Mouse (Mus musculus): ENCODE data around the gene Snx30. TPM values are rescaled to one million over a fixed set of nuclear protein-coding genes. Genes with fewer than 3 reads are reported as not detected.

Snx30 gene
- total and polyA plus RNA-seq, 3 experiments: 4.2 to 8.6 TPM; not detected in 1

GRCm38 (mm10) chr4:59863869-59864268 lies 58.2 kb downstream of the Snx30 start (continued):
- TF ChIP-seq E2F4 (IDR thresholded peaks at IDR 0.05; ENCODE audit: borderline replicate concordance, low read depth, low read length) (peak; percentile 94), ZNF384 (IDR thresholded peaks at IDR 0.05; ENCODE audit: low read depth, low read length) (no peak), MAFK (IDR thresholded peaks at IDR 0.05; ENCODE audit: borderline replicate concordance, low read depth, low read length) (no peak; the same call in 1 of the 2 replicates), POLR2A (IDR thresholded peaks at IDR 0.05; ENCODE audit: control insufficient read depth in 1 of 2, insufficient read depth in 1 of 2, low read depth in 1 of 2, low read length in 2 of 2, poor library complexity in 1 of 2) (peak in 1 of 2 experiments; percentile 49; a peak in 2 of 4 replicates), GATA1 (IDR thresholded peaks at IDR 0.05; ENCODE audit: low read depth, low read length) (peak; percentile 95), KAT2A (conservative IDR thresholded peaks at IDR 0.05; ENCODE audit: low read depth, low read length) (no peak), MYB (IDR thresholded peaks at IDR 0.05; ENCODE audit: low read depth, low read length) (no peak), SIN3A (IDR thresholded peaks at IDR 0.05; ENCODE audit: low read length) (peak; percentile 50; the same call in 1 of the 2 replicates), JUND (IDR thresholded peaks at IDR 0.05; ENCODE audit: low read depth, low read length) (no peak), NELFE (IDR thresholded peaks at IDR 0.05; ENCODE audit: low read depth, low read length) (no peak), ZMIZ1 (IDR thresholded peaks at IDR 0.05; ENCODE audit: low read depth, low read length) (no peak), MAX (IDR thresholded peaks at IDR 0.05; ENCODE audit: low read length) (peak; percentile 75; the same call in 1 of the 2 replicates)

GRCm38 (mm10) chr4:59868086-59868485 lies 62.4 kb downstream of the Snx30 start:
- TF ChIP-seq MEF2A (IDR thresholded peaks at IDR 0.05; ENCODE audit: extremely low read depth, insufficient replicate concordance, low read depth, low read length, poor library complexity, severe bottlenecking): no peak
- no peak for TF ChIP-seq RAD21 (IDR thresholded peaks at IDR 0.05; ENCODE audit: low read depth, low read length)
- H3K27ac ChIP-seq (ENCODE audit: control insufficient read depth, low read depth, low read length): no peak overlapping the region
- no peak for DNase-seq (ENCODE audit: low read depth, low spot score)
- H3K27me3 ChIP-seq (ENCODE audit: control insufficient read depth in 1 of 2, insufficient read depth in 2 of 2, low read length in 2 of 2): no peaks in the 10 kb centered on the region
- H3K36me3 ChIP-seq (ENCODE audit: control insufficient read depth in 1 of 2, insufficient read depth in 2 of 2, low read length in 2 of 2): peaks cover 0 to 38% of the 10 kb centered on the region in 2 experiments; a peak in 2 of 4 replicates
- no peaks in the 10 kb centered on the region for H3K79me2 ChIP-seq (ENCODE audit: control insufficient read depth, insufficient read depth, low read length, poor library complexity)
- no peak overlapping the region for H3K4me3 ChIP-seq (ENCODE audit: control insufficient read depth in 1 of 2, insufficient read depth in 1 of 2, low read depth in 2 of 2, low read length in 2 of 2)
- H3K4me1 ChIP-seq (ENCODE audit: control insufficient read depth in 1 of 2, insufficient read depth in 2 of 2, low read length in 2 of 2): peaks cover 16 to 30% of the 10 kb centered on the region in 2 experiments
- no peaks in the 10 kb centered on the region for H3K9me3 ChIP-seq (replicated peaks; ENCODE audit: insufficient read depth, low read length)
- no peak overlapping the region for H3K9ac ChIP-seq (ENCODE audit: control insufficient read depth, low read depth, low read length, poor library complexity, severe bottlenecking)

DNA sequence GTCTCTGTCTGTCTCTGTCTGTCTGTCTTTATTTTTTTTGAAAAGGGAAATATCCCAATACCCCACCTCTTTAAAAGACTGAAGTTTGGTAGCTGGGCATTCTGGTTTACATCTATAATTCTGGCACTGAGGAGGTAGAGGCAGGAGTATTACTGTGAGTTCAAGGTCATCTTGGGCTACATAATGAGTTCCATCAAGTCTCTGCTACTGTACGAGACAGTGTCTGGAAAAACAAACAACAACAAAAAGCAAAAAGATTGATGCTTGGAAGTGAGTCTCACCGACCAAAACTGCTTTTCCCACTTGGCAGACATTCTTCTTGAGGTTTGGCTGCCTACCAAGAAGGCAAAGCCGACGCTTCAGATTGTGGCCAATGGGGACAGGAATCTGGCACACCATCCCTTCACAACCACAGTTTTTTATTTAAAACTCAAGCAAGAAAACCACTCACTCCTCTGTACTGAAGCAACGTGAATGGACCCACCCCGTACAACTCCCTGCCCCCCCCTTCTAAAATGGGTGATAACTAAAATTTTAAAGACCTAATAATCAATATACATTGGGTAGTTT lies 63.9 kb downstream of the Snx30 start:
- Histone ChIP-seq H3K4me3 (ENCODE audit: control insufficient read depth in 1 of 2, insufficient read depth in 1 of 2, low read depth in 2 of 2, low read length in 2 of 2) (no peak overlapping the region), H3K79me2 (ENCODE audit: control insufficient read depth, insufficient read depth, low read length, poor library complexity) (no peaks in the 10 kb centered on the region), H3K36me3 (ENCODE audit: control insufficient read depth in 1 of 2, insufficient read depth in 2 of 2, low read length in 2 of 2) (peaks cover 0 to 32% of the 10 kb centered on the region in 2 experiments; a peak in 2 of 4 replicates), H3K27me3 (ENCODE audit: control insufficient read depth in 1 of 2, insufficient read depth in 2 of 2, low read length in 2 of 2) (no peaks in the 10 kb centered on the region), H3K9me3 (replicated peaks; ENCODE audit: insufficient read depth, low read length) (no peaks in the 10 kb centered on the region), H3K9ac (ENCODE audit: control insufficient read depth, low read depth, low read length, poor library complexity, severe bottlenecking) (no peak overlapping the region), H3K27ac (ENCODE audit: control insufficient read depth, low read depth, low read length) (no peak overlapping the region), H3K4me1 (ENCODE audit: control insufficient read depth in 1 of 2, insufficient read depth in 2 of 2, low read length in 2 of 2) (peaks cover 15 to 24% of the 10 kb centered on the region in 2 experiments)
- DNase-seq (ENCODE audit: low read depth, low spot score): peak; percentile 77
- TF ChIP-seq UBTF (IDR thresholded peaks at IDR 0.05; ENCODE audit: borderline replicate concordance, insufficient read depth, low read depth, low read length) (no peak), MAFK (IDR thresholded peaks at IDR 0.05; ENCODE audit: borderline replicate concordance, low read depth, low read length) (peak; percentile 41; the same call in 1 of the 2 replicates), TAL1 (IDR thresholded peaks at IDR 0.05; ENCODE audit: low read length) (peak; percentile 35; the same call in 1 of the 2 replicates), ZKSCAN1 (IDR thresholded peaks at IDR 0.05; ENCODE audit: low read depth, low read length) (no peak), EP300 (IDR thresholded peaks at IDR 0.05; ENCODE audit: low read depth in 1 of 2, low read length in 2 of 2) (peak; percentile 70 to 74), MXI1 (IDR thresholded peaks at IDR 0.05; ENCODE audit: low read depth, low read length) (peak; percentile 59; the same call in 1 of the 2 replicates), ZNF384 (IDR thresholded peaks at IDR 0.05; ENCODE audit: low read depth, low read length) (0 out of 2 replicates have a peak, but pooled peaks have one; percentile 24), NELFE (IDR thresholded peaks at IDR 0.05; ENCODE audit: low read depth, low read length) (no peak), RCOR1 (IDR thresholded peaks at IDR 0.05; ENCODE audit: low read depth, low read length) (peak; percentile 99), JUND (IDR thresholded peaks at IDR 0.05; ENCODE audit: low read depth, low read length) (no peak), TCF12 (IDR thresholded peaks at IDR 0.05; ENCODE audit: low read depth, low read length) (peak; percentile 71), BHLHE40 (IDR thresholded peaks at IDR 0.05; ENCODE audit: borderline replicate concordance, low read depth, low read length) (peak; percentile 49; the same call in 1 of the 2 replicates), ZMIZ1 (IDR thresholded peaks at IDR 0.05; ENCODE audit: low read depth, low read length) (no peak), USF1 (IDR thresholded peaks at IDR 0.05; ENCODE audit: low read depth, low read length) (no peak), MYC (IDR thresholded peaks at IDR 0.05; ENCODE audit: low read depth, low read length) (no peak), GATA1 (IDR thresholded peaks at IDR 0.05; ENCODE audit: low read depth, low read length) (peak; percentile 38; the same call in 1 of the 2 replicates), MEF2A (IDR thresholded peaks at IDR 0.05; ENCODE audit: extremely low read depth, insufficient replicate concordance, low read depth, low read length, poor library complexity, severe bottlenecking) (no peak), ETS1 (IDR thresholded peaks at IDR 0.05; ENCODE audit: low read depth, low read length) (peak; percentile 47), SIN3A (IDR thresholded peaks at IDR 0.05; ENCODE audit: low read length) (peak; percentile 52; the same call in 1 of the 2 replicates), ELF1 (IDR thresholded peaks at IDR 0.05; ENCODE audit: low read depth, low read length) (no peak)

Data from MEL (cell line).